Mouse (Mus musculus) ES-E14 (cell line): Measurements from ENCODE around the gene Ptpn22. TPM values are rescaled to one million over a fixed set of nuclear protein-coding genes. Genes with fewer than 3 reads are reported as not detected.
"Not testable (repeated sequence)": the region's sequence is repeated elsewhere in the genome, so short reads cannot be mapped to it uniquely, and the experiment has no call there.

Experiments
- DNase-seq: peaks from one replicate; pipeline ENCODE4 v3.0.0-alpha.2; 2013; ENCODE audit warnings: low read depth, low spot score
- H3K27ac ChIP-seq: 2 replicates; pipeline ENCODE4 v1.5.1; 2012; ENCODE audit warnings: low read depth, mild to moderate bottlenecking, low read length, moderate library complexity, mixed read lengths; ENCODE audit not compliant: poor library complexity, insufficient read depth, severe bottlenecking
- H3K36me3 ChIP-seq: 2 replicates; pipeline ENCODE4 v1.6.1; 2012; ENCODE audit warnings: mild to moderate bottlenecking, low read length, moderate library complexity, mixed read lengths; ENCODE audit not compliant: control insufficient read depth, poor library complexity, insufficient read depth, severe bottlenecking
- H3K4me1 ChIP-seq, 2 experiments: fragments of 150-350 bp in 1 of 2; sonication (generic) in 1 of 2; 2 replicates each; pipeline ENCODE4 v1.6.1; 2012; ENCODE audit warnings: low read length in 2 of 2, mild to moderate bottlenecking in 1 of 2, mixed read lengths in 1 of 2; ENCODE audit not compliant: control insufficient read depth in 2 of 2, insufficient read depth in 2 of 2, poor library complexity in 1 of 2
- H3K4me3 ChIP-seq, 2 experiments: fragments of 150-350 bp in 1 of 2; sonication (generic) in 1 of 2; 2 replicates each; pipeline ENCODE4 v1.5.1; 2012; ENCODE audit warnings: low read length in 2 of 2, low read depth in 1 of 2, mild to moderate bottlenecking in 1 of 2, mixed read lengths in 1 of 2; ENCODE audit not compliant: insufficient read depth in 1 of 2, poor library complexity in 1 of 2, severe bottlenecking in 1 of 2
- H3K9ac ChIP-seq: 2 replicates; pipeline ENCODE4 v1.6.1; 2012; ENCODE audit warnings: low read depth, mild to moderate bottlenecking, low read length, mixed read lengths; ENCODE audit not compliant: poor library complexity, insufficient read depth, severe bottlenecking
- H3K9me3 ChIP-seq: fragments of 150-350 bp; sonication (generic); 2 replicates; pipeline ENCODE4 v1.6.1; 2012; ENCODE audit warnings: low read depth, mild to moderate bottlenecking, low read length; ENCODE audit not compliant: control insufficient read depth, insufficient read depth
- CHD2 ChIP-seq: IDR thresholded peaks from 2 replicates; pipeline ENCODE4 v1.6.1; 2014; ENCODE audit warnings: mild to moderate bottlenecking, low read depth, low read length, inconsistent platforms
- HCFC1 ChIP-seq: IDR thresholded peaks from 2 replicates; pipeline ENCODE4 v1.6.1; 2012; ENCODE audit warnings: low read length, inconsistent platforms, borderline replicate concordance; ENCODE audit not compliant: insufficient read depth
- MAFK ChIP-seq: IDR thresholded peaks from 2 replicates; pipeline ENCODE4 v1.6.1; 2014; ENCODE audit warnings: mild to moderate bottlenecking, low read depth, low read length, inconsistent platforms; ENCODE audit not compliant: insufficient read depth
- ZC3H11A ChIP-seq: IDR thresholded peaks from 2 replicates; pipeline ENCODE4 v1.6.1; 2012; ENCODE audit warnings: low read depth, mild to moderate bottlenecking, inconsistent platforms, low read length, borderline replicate concordance
- ZNF384 ChIP-seq: IDR thresholded peaks from 2 replicates; pipeline ENCODE4 v1.6.1; 2012; ENCODE audit warnings: low read depth, low read length, inconsistent platforms
- in situ Hi-C, 2 experiments: fragments of 600-800 bp; cut with MboI; formaldehyde crosslinking; loops; one replicate each; pipeline ENCODE4 v1.15.1; 2025; ENCODE audit warnings: low sequenced_read_pairs in 2 of 2, inconsistent platforms in 1 of 2; ENCODE audit not compliant: unreplicated experiment in 2 of 2
- total RNA-seq: library from RNA; depleted of rRNA; stranded (reverse); fragments of 300-350 nt; gene quantifications from 2 replicates; pipeline ENCODE4 v1.2.3, GENCODE M21; 2012

Ptpn22 gene
- total RNA-seq, 1 experiment: 0.22 TPM

DNA sequence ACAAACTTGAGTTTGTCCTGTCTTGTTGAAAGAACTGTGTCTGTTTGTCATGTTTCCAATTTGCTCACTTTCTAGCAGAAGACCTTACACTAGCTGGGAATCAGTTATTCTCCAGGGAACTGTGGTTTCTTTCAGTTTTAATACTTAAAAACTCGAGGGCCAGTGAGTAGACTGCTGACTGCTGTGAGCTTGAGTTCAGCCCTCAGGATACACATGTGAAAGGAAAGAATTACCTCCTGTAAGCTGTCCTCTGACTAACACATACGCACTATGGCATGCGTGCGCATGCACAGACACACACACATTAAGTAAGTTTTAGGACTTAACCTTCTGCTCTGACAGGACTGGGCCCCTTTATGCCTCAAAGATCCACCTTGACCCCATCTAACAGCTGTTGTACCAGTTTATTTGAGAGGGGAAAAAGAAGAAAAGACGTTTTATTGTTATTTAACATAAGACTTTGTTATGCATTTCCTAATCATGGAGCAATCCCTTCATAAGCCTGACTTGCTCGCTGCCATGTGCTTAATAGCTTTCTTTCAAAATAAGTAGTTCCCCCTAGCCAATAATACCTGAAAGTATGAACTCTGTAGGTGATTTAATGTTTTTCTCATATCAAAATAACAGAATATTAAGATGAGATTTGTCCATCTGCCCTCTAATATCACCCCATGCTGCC lies 24.2 kb upstream of the Ptpn22 start:
- TF ChIP-seq ZNF384: no peak
- TF ChIP-seq CHD2: no peak
- no peak for TF ChIP-seq MAFK
- no peak for TF ChIP-seq ZC3H11A
- no peak for TF ChIP-seq HCFC1
- no peaks in the 10 kb centered on the region for H3K36me3 ChIP-seq
- in situ Hi-C loops: no loop called here
- H3K4me3 ChIP-seq: no peak overlapping the region
- H3K27ac ChIP-seq: no peak overlapping the region
- no peaks in the 10 kb centered on the region for H3K9me3 ChIP-seq
- no peak for DNase-seq
- H3K4me1 ChIP-seq: peaks cover 0 to 3% of the 10 kb centered on the region in 2 experiments; a peak in 2 of 4 replicates
- H3K9ac ChIP-seq: no peak overlapping the region

- in situ Hi-C loops: no loop called here
- no peak overlapping the region for H3K4me3 ChIP-seq
- H3K27ac ChIP-seq: no peak overlapping the region
- H3K4me1 ChIP-seq: peaks cover 0 to 2% of the 10 kb centered on the region in 2 experiments; a peak in 1 of 4 replicates
- no peak overlapping the region for H3K9ac ChIP-seq
- H3K9me3 ChIP-seq: no peaks in the 10 kb centered on the region
- TF ChIP-seq ZNF384 (no peak), CHD2 (no peak), ZC3H11A (no peak), MAFK (no peak), HCFC1 (no peak)
- DNase-seq: no peak
- no peaks in the 10 kb centered on the region for H3K36me3 ChIP-seq
Observed at GRCm38 (mm10) chr3:103835951-103836310, 23.7 kb upstream of the Ptpn22 start.

GRCm38 (mm10) chr3:103836453-103836852 lies 23.1 kb upstream of the Ptpn22 start:
- no peaks in the 10 kb centered on the region for H3K9me3 ChIP-seq
- H3K4me1 ChIP-seq: peaks cover 0 to 2% of the 10 kb centered on the region in 2 experiments; a peak in 1 of 4 replicates
- DNase-seq: no peak
- no peak overlapping the region for H3K4me3 ChIP-seq
- H3K36me3 ChIP-seq: no peaks in the 10 kb centered on the region
- H3K27ac ChIP-seq: no peak overlapping the region
- in situ Hi-C loops: no loop called here
- H3K9ac ChIP-seq: no peak overlapping the region
- TF ChIP-seq ZC3H11A: no peak
- TF ChIP-seq HCFC1: no peak
- no peak for TF ChIP-seq ZNF384
- TF ChIP-seq CHD2: no peak
- no peak for TF ChIP-seq MAFK

GRCm38 (mm10) chr3:103839711-103840110 lies 19.9 kb upstream of the Ptpn22 start:
- peak; percentile 17 for DNase-seq
- H3K9me3 ChIP-seq: no peaks in the 10 kb centered on the region
- peak overlapping the region; percentile 58 for H3K27ac ChIP-seq
- no peak overlapping the region for H3K4me3 ChIP-seq
- no peak for TF ChIP-seq CHD2
- no peak for TF ChIP-seq ZC3H11A
- TF ChIP-seq ZNF384: no peak
- TF ChIP-seq HCFC1: no peak
- TF ChIP-seq MAFK: no peak
- in situ Hi-C loops: no loop called here
- no peaks in the 10 kb centered on the region for H3K36me3 ChIP-seq
- peaks cover 0 to 2% of the 10 kb centered on the region in 2 experiments; a peak in 1 of 4 replicates for H3K4me1 ChIP-seq
- H3K9ac ChIP-seq: no peak overlapping the region

GRCm38 (mm10) chr3:103840195-103840594 lies 19.4 kb upstream of the Ptpn22 start:
- H3K9ac ChIP-seq, H3K4me3 ChIP-seq, H3K9me3 ChIP-seq, H3K4me1 ChIP-seq, H3K36me3 ChIP-seq, DNase-seq, in situ Hi-C loops: not testable (repeated sequence)
- peak overlapping the region; percentile 29 for H3K27ac ChIP-seq

GRCm38 (mm10) chr3:103840946-103841345 lies 18.6 kb upstream of the Ptpn22 start:
- H3K4me3 ChIP-seq, H3K9ac ChIP-seq, H3K9me3 ChIP-seq, H3K36me3 ChIP-seq, DNase-seq, in situ Hi-C loops, H3K4me1 ChIP-seq: not testable (repeated sequence)
- peak overlapping the region; percentile 29 for H3K27ac ChIP-seq
